Mouse (Mus musculus) heart, embryonic 12.5 days (tissue): ENCODE results near the gene Ccn1. TPM values are rescaled to one million over a fixed set of nuclear protein-coding genes. Genes with fewer than 3 reads are reported as not detected.

Experiments used
- ATAC-seq: fragments of 200-750 bp; cut with Nextera tagmentation; 2 replicates; pipeline ENCODE4 v1.8.0; 2017; ENCODE audit warnings: moderate TSS enrichment, moderate library complexity; ENCODE audit not compliant: insufficient number of reproducible peaks, low FRiP score
- H3K27ac ChIP-seq: fragments of 300-500 bp; sonication (generic); 2 replicates; pipeline ENCODE4 v1.5.1; 2016; ENCODE audit warnings: mild to moderate bottlenecking, moderate library complexity; ENCODE audit not compliant: poor library complexity, severe bottlenecking
- H3K27me3 ChIP-seq: fragments of 300-500 bp; sonication (generic); replicated peaks from 2 replicates; pipeline ENCODE4 v1.6.1; 2016; ENCODE audit warnings: mild to moderate bottlenecking, moderate library complexity
- H3K36me3 ChIP-seq: fragments of 300-500 bp; sonication (generic); 2 replicates; pipeline ENCODE4 v1.6.1; 2016; ENCODE audit warnings: mild to moderate bottlenecking, moderate library complexity
- H3K4me1 ChIP-seq: fragments of 300-500 bp; sonication (generic); replicated peaks from 2 replicates; pipeline ENCODE4 v1.6.1; 2016; ENCODE audit warnings: mild to moderate bottlenecking
- H3K4me2 ChIP-seq: fragments of 300-500 bp; sonication (generic); 2 replicates; pipeline ENCODE4 v1.6.1; 2016; ENCODE audit warnings: mild to moderate bottlenecking, moderate library complexity
- H3K4me3 ChIP-seq: fragments of 300-500 bp; sonication (generic); 2 replicates; pipeline ENCODE4 v1.5.1; 2016; ENCODE audit warnings: mild to moderate bottlenecking
- H3K9ac ChIP-seq: fragments of 300-500 bp; sonication (generic); 2 replicates; pipeline ENCODE4 v1.6.1; 2016; ENCODE audit warnings: mild to moderate bottlenecking, moderate library complexity
- H3K9me3 ChIP-seq: fragments of 300-500 bp; sonication (generic); replicated peaks from 2 replicates; pipeline ENCODE4 v1.6.1; 2016; ENCODE audit warnings: mild to moderate bottlenecking, moderate library complexity
- WGBS: fragments of 180-500 bp; shearing (Covaris S2); methylation state at CpG from one replicate; pipeline ENCODE4 v1.1.7; 2016; 5-methylcytosine and 5-hydroxymethylcytosine counted together
- polyA plus RNA-seq: library from polyadenylated mRNA; unstranded; fragments of >200 nt; fragmentation: Nextera tagmentation; extraction: Ambion mirVana; gene quantifications from 2 replicates; pipeline ENCODE4 v1.2.1, GENCODE M21; 2016

Ccn1 gene
- polyA plus RNA-seq, 1 experiment from 2014 or later, result 93.5 TPM

- Histone ChIP-seq H3K27ac (peak overlapping the region; percentile 97), H3K27me3 (no peaks in the 10 kb centered on the region), H3K36me3 (peaks cover 19% of the 10 kb centered on the region), H3K9ac (peak overlapping the region; percentile 87), H3K4me3 (peak overlapping the region; percentile 67), H3K9me3 (no peaks in the 10 kb centered on the region), H3K4me1 (peaks cover 46% of the 10 kb centered on the region), H3K4me2 (peak overlapping the region; percentile 89)
- no peak for ATAC-seq
- 2% methylated on average over 18 of the region's 18 CpGs for WGBS
These were observed 674 bp upstream of the Ccn1 start for GRCm38 (mm10) chr3:145650298-145651011.

DNA sequence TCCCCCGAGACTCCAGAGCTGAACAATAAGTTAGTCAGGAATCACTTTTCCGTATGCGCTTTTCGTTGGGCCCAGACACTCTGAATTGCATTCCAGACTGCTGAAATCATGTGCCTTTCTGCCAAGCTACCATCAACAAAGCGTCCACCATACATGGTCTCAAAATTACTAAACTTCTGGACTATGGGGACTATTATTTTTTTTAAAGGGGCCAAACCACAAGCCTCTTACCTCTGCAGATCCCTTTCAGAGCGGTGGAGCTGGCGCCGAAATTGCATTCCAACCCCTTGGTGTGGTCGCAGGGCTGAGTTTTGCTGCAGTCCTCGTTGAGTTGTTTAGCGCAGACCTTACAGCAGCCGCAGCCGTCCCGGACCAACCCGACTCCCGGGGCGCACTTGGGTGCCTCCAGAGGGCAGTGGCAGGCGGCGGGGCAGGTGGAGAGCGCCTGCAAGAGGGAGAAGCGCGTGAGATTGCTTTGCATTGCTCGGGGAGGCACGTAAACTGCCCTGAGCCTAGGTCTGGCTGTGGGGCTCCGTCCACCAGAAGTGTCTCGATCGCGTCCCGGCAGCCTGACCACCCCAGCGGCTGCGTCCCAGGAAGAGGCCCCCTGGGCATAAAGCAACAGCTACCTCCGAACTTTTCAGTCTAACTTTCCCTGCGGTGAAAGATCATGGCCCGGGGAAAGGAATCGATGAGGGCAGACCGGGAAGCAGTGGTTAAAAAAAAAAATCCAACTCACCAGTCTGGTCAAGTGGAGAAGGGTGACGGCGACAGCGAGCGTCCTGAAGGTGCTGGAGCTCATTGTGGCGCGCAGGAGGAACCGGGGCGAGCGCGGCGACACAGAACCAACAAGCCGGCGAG, 560 bp downstream of the Ccn1 start:
- WGBS, result under 1% methylated on average over 48 of the region's 49 CpGs
- peaks cover 39% of the 10 kb centered on the region for H3K4me1 ChIP-seq
- ATAC-seq, result peak; percentile 19; the same call in 1 of the 2 replicates

GRCm38 (mm10) chr3:145648097-145648931, 1.5 kb downstream of the Ccn1 start:
- no peak for ATAC-seq
- H3K4me3 ChIP-seq, result peak overlapping the region; percentile 67
- no peaks in the 10 kb centered on the region for H3K27me3 ChIP-seq
- peak overlapping the region; percentile 97 for H3K27ac ChIP-seq
- H3K4me2 ChIP-seq, result peak overlapping the region; percentile 89
- WGBS, result 15% methylated on average over 26 of the region's 26 CpGs
- peaks cover 19% of the 10 kb centered on the region for H3K36me3 ChIP-seq
- H3K9ac ChIP-seq, result peak overlapping the region; percentile 87
- peaks cover 38% of the 10 kb centered on the region for H3K4me1 ChIP-seq
- no peaks in the 10 kb centered on the region for H3K9me3 ChIP-seq

More for the DNA sequence above, 560 bp downstream of the Ccn1 start:
- Histone ChIP-seq H3K27ac (peak overlapping the region; percentile 97), H3K27me3 (no peaks in the 10 kb centered on the region), H3K9me3 (no peaks in the 10 kb centered on the region), H3K36me3 (peaks cover 19% of the 10 kb centered on the region), H3K4me2 (peak overlapping the region; percentile 89), H3K4me3 (peak overlapping the region; percentile 67), H3K9ac (peak overlapping the region; percentile 87)

- peak overlapping the region; percentile 67 for H3K4me3 ChIP-seq
- no peak overlapping the region for H3K27ac ChIP-seq
- peaks cover 40% of the 10 kb centered on the region for H3K4me1 ChIP-seq
These were observed 2.4 kb downstream of the Ccn1 start for GRCm38 (mm10) chr3:145647416-145647815.

GRCm38 (mm10) chr3:145646666-145647065, 3.1 kb downstream of the Ccn1 start:
- H3K27me3 ChIP-seq, result no peaks in the 10 kb centered on the region
- H3K9me3 ChIP-seq, result no peaks in the 10 kb centered on the region
- H3K36me3 ChIP-seq, result peaks cover 19% of the 10 kb centered on the region
- no peak overlapping the region for H3K4me3 ChIP-seq
- peaks cover 34% of the 10 kb centered on the region for H3K4me1 ChIP-seq
- 83% methylated on average over 2 of the region's 2 CpGs for WGBS
- no peak for ATAC-seq
- H3K27ac ChIP-seq, result no peak overlapping the region
- H3K4me2 ChIP-seq, result no peak overlapping the region; the same call in none of the 2 replicates
- no peak overlapping the region for H3K9ac ChIP-seq

More at GRCm38 (mm10) chr3:145647416-145647815, 2.4 kb downstream of the Ccn1 start:
- Histone ChIP-seq H3K27me3 (no peaks in the 10 kb centered on the region), H3K9me3 (no peaks in the 10 kb centered on the region), H3K9ac (peak overlapping the region; percentile 53), H3K4me2 (peak overlapping the region; percentile 89), H3K36me3 (peaks cover 19% of the 10 kb centered on the region)
- WGBS, result 88% methylated on average over 18 of the region's 18 CpGs
- ATAC-seq, result no peak

DNA sequence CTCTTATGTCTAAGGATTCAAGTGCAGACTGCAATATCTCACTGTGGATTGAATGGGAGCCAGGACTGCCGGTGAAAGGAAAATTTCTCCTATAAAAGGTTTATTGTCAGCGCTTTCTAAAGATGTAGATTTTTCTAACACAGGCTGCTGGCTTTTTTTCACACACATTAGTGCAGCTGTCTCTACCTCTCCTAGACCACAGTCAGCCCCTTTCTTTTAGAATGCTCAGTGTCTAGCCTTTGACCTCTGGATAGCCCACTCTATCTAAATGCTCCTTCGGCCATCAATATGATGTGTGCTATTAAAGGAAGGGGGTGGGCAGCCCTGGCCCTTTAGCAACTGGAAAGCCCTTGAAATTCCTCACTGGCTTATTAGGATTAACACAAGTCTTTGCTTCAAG, 3.8 kb downstream of the Ccn1 start:
- Histone ChIP-seq H3K4me2 (no peak overlapping the region), H3K9ac (no peak overlapping the region), H3K4me3 (no peak overlapping the region), H3K9me3 (no peaks in the 10 kb centered on the region), H3K27me3 (no peaks in the 10 kb centered on the region), H3K4me1 (peaks cover 28% of the 10 kb centered on the region), H3K27ac (peak overlapping the region; percentile 13; the same call in 1 of the 2 replicates), H3K36me3 (peaks cover 19% of the 10 kb centered on the region)
- no peak for ATAC-seq
- WGBS, result 41% methylated on average over 3 of the region's 3 CpGs

GRCm38 (mm10) chr3:145645463-145645862, 4.3 kb downstream of the Ccn1 start:
- Histone ChIP-seq H3K36me3 (peaks cover 19% of the 10 kb centered on the region), H3K4me3 (no peak overlapping the region), H3K27ac (no peak overlapping the region), H3K4me1 (peaks cover 28% of the 10 kb centered on the region), H3K4me2 (no peak overlapping the region), H3K27me3 (no peaks in the 10 kb centered on the region), H3K9ac (no peak overlapping the region), H3K9me3 (no peaks in the 10 kb centered on the region)
- ATAC-seq, result no peak
- WGBS, result 42% methylated on average over 6 of the region's 6 CpGs

DNA sequence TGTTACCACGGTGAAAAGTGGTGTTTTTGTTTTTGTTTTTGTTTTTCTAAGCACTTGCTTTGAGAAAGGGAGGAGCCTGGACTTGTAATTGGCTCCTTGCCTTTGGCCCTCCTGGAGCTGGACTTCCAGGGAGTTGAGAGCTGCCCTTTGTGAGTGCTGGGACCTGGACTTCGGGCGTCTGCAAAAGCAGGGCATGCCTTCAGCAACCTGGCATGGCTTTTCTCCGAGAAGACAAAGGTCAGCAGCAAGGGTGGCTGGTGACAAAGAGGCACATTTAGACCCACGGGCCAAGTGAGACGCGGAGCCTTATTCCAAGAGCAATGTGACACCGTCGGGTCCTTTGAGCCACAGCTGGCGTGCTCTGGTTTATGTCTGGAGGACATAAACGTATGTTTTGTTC, 6.9 kb downstream of the Ccn1 start:
- no peak overlapping the region for H3K27ac ChIP-seq

DNA sequence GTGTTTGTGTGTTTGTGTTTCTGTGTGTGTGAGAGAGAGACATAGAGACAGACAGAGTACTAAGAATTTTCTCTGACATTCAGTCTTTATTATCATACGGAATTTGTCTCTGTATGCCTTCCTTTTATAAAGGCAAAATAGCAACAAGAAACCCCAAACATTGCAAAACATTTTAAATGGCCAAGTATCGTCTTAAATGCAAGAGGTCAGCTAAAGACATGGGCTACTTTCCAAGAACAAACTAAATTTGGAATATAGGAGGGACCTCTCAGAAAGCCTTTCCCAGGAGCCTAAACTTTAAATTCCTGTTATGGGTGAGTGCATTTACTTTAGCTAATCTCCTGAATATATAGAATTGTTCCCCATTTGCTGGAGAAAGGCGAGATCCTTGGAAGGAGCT, 7.9 kb downstream of the Ccn1 start:
- H3K27me3 ChIP-seq, result 0 out of 2 replicates have a peak, but pooled peaks cover 3% of the 10 kb centered on the region
- H3K36me3 ChIP-seq, result 0 out of 2 replicates have a peak, but pooled peaks cover 2% of the 10 kb centered on the region
- peaks cover 19% of the 10 kb centered on the region for H3K4me1 ChIP-seq
- H3K27ac ChIP-seq, result no peak overlapping the region
- no peaks in the 10 kb centered on the region for H3K9me3 ChIP-seq
- H3K4me2 ChIP-seq, result no peak overlapping the region
- H3K4me3 ChIP-seq, result no peak overlapping the region
- no peak for ATAC-seq
- 75% methylated on average over 3 of the region's 3 CpGs for WGBS
- H3K9ac ChIP-seq, result no peak overlapping the region

More for the DNA sequence above, 6.9 kb downstream of the Ccn1 start:
- no peaks in the 10 kb centered on the region for H3K9me3 ChIP-seq
- no peak for ATAC-seq
- 38% methylated on average over 11 of the region's 11 CpGs for WGBS
- peaks cover 12% of the 10 kb centered on the region for H3K36me3 ChIP-seq
- H3K4me3 ChIP-seq, result no peak overlapping the region
- H3K4me2 ChIP-seq, result no peak overlapping the region
- no peaks in the 10 kb centered on the region for H3K27me3 ChIP-seq
- H3K9ac ChIP-seq, result no peak overlapping the region
- peaks cover 28% of the 10 kb centered on the region for H3K4me1 ChIP-seq

DNA sequence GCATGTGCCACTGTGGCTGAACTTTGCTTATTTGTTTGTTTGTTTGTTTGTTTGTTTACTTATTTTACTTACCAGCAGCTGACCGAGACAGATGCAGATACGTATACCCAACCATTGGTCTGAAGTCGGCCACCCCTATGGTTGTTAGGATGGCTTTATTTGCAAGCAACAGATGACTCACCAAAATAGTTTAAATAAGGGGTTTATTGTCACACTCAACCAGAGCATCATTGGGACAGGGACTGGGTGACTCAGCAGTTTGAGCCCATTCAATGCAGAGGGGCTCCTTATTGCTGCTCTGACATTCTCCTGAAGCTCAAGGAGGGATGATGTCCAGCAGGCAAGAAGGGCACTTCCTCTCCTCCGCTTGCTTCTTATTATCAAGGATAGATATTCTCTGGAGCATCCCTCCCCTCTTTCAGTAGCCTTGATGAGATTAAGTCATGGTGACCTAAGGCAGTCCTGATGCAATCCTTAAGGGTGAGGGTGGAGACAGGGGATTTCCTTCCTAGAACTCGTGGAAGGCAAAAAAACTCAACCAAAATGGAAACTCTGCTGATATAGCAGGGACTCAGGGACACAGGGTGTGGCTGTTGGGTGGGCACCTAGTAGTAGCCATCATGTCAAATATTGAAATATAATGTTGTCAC, 8.6 kb downstream of the Ccn1 start:
- Histone ChIP-seq H3K36me3 (no peaks in the 10 kb centered on the region), H3K9ac (no peak overlapping the region), H3K4me3 (no peak overlapping the region), H3K27ac (no peak overlapping the region), H3K27me3 (0 out of 2 replicates have a peak, but pooled peaks cover 3% of the 10 kb centered on the region), H3K4me1 (peaks cover 13% of the 10 kb centered on the region), H3K4me2 (no peak overlapping the region), H3K9me3 (no peaks in the 10 kb centered on the region)
- ATAC-seq, result no peak
- 70% methylated on average over 5 of the region's 5 CpGs for WGBS
